Mouse (Mus musculus) E14TG2a.4 (cell line): ENCODE measurements around the gene Ppara.

Experiments
- H3K27me3 ChIP-seq: 2 replicates; pipeline ENCODE4 v1.6.1; 2014; ENCODE audit warnings: low read length, control low read depth; ENCODE audit not compliant: insufficient read depth
- H3K36me3 ChIP-seq: 2 replicates; pipeline ENCODE4 v1.6.1; 2014; ENCODE audit warnings: low read length, control low read depth; ENCODE audit not compliant: insufficient read depth
- H3K4me1 ChIP-seq: replicated peaks from 2 replicates; pipeline ENCODE4 v1.6.1; 2014; ENCODE audit warnings: low read depth, low read length, control low read depth
- H3K4me3 ChIP-seq: replicated peaks from 2 replicates; pipeline ENCODE4 v1.5.1; 2014; ENCODE audit warnings: mild to moderate bottlenecking, low read length
- H3K9me3 ChIP-seq: 2 replicates; pipeline ENCODE4 v1.6.1; 2014; ENCODE audit warnings: low read length, control low read depth
- CTCF ChIP-seq: conservative IDR thresholded peaks from 2 replicates; pipeline ENCODE4 v1.5.1; 2014; ENCODE audit warnings: low read length
- NANOG ChIP-seq: IDR thresholded peaks from 2 replicates; pipeline ENCODE4 v1.6.1; 2014; ENCODE audit warnings: borderline replicate concordance, low read length, mixed read lengths
- POU5F1 ChIP-seq: IDR thresholded peaks from 2 replicates; pipeline ENCODE4 v1.6.1; 2014; ENCODE audit warnings: low read length, borderline replicate concordance

The Ppara gene

DNA sequence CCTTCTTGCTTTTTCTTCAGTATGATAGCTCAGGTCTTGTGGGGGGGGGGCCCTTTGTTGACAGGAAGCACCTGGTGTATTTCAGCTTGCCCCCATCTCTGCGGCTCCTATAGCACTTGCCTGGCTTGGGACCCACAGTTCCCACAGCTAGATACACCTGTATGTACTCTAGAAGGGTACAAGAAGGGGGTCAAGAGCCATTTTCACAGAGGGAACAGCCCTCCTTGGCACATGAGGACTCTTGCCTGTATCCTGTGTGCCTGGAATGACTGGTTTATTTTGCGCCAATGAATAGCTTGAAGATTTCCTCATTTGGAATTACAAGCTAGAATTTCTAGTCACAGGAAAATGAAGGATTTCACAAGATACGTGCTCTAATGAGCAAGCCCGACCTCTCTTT lies 56.7 kb downstream of the Ppara start:
- Histone ChIP-seq H3K9me3 (no peaks in the 10 kb centered on the region), H3K27me3 (no peaks in the 10 kb centered on the region; the same call in 1 of the 2 replicates), H3K4me3 (no peak overlapping the region), H3K36me3 (no peaks in the 10 kb centered on the region), H3K4me1 (peaks cover 5% of the 10 kb centered on the region)
- no peak for TF ChIP-seq POU5F1
- no peak for TF ChIP-seq CTCF
- no peak for TF ChIP-seq NANOG

DNA sequence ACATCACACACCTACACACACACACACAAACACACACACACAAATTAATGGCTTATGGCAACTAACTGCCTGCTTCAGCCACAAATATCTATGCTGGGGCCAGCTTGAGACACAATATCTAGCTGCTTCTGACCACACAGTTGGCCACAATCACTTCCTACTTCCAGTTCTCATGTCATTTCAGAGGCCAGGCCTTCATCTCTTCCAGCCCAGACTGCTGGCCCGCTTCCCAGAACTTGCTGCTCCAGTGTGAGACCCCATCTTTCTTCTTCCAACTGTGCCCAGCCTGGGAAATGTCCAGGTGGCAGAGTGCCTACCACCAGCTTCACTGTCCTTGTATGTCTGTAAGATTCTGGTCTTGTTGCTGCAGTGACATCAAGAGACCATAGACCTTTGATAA lies 58.0 kb downstream of the Ppara start:
- H3K27me3 ChIP-seq, result no peaks in the 10 kb centered on the region; the same call in 1 of the 2 replicates
- H3K4me3 ChIP-seq, result no peak overlapping the region
- H3K9me3 ChIP-seq, result no peaks in the 10 kb centered on the region
- TF ChIP-seq NANOG (no peak), CTCF (no peak), POU5F1 (no peak)
- H3K4me1 ChIP-seq, result peaks cover 5% of the 10 kb centered on the region
- no peaks in the 10 kb centered on the region for H3K36me3 ChIP-seq

DNA sequence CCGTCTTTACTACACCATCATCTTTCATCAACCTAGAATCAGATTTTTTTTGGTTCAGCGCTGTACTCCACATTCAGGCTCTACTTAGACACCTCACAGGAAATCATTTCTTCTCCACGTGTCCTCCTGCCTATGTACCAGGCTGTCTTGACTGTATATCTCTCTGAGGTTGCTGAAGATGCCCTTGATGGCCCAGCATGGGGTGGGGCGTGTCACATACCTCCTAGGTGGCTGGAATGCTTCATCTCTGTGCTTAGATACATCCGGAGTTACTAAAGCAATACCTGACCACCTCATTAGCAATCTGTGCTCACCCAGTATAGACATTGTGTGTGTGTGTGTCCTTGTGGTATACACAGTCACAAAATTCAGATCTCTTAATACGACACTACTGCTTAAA lies 60.7 kb downstream of the Ppara start:
- H3K4me3 ChIP-seq, result no peak overlapping the region

DNA sequence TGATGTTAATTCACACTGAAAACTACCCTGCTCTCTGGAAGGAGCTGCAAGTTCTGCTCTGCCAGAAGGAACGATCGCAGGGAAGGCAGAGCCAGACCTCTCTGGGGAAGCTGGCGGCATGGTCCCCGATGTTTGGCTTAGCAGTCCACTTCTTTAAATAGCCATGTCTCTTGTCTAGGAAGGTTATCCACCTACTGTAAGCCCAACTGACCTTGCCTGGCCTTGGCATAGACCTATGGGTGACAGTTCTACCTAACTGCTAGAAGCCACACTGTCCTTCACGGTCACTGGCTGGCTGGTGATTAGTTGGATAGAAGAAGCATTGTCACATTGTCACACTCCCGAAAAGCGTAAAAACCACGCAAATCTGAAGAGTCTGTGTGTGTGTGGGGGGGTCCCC lies 63.9 kb downstream of the Ppara start:
- Histone ChIP-seq H3K9me3 (no peaks in the 10 kb centered on the region), H3K4me1 (peaks cover 15% of the 10 kb centered on the region), H3K4me3 (no peak overlapping the region), H3K27me3 (no peaks in the 10 kb centered on the region), H3K36me3 (no peaks in the 10 kb centered on the region)
- TF ChIP-seq CTCF (no peak), NANOG (no peak), POU5F1 (no peak)

More for the DNA sequence above, 60.7 kb downstream of the Ppara start:
- H3K4me1 ChIP-seq, result peaks cover 5% of the 10 kb centered on the region
- H3K36me3 ChIP-seq, result no peaks in the 10 kb centered on the region
- no peaks in the 10 kb centered on the region for H3K27me3 ChIP-seq
- TF ChIP-seq CTCF, result no peak
- H3K9me3 ChIP-seq, result no peaks in the 10 kb centered on the region

DNA sequence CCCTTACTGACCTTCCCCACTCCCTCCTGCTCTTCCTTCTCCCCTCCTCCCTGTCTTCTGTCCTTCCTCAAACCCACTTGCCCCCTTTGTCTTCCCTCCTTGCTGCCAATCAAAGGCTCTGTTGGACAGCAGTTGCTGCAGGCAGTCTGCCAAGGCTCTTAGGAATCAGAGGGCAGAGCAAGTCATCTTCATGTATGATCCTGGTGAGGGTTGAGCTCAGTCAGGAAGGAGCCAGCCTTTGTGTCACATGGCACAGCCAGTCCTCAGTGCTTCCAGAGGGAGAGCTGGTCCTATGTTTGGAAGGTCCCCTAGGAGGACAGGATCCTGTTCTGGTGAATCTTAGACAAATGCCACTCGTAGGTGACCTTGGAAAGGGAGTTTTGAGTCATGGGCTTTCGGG lies 68.1 kb downstream of the Ppara start:
- no peak for TF ChIP-seq POU5F1
- TF ChIP-seq CTCF, result no peak
- TF ChIP-seq NANOG, result no peak
- H3K4me3 ChIP-seq, result no peak overlapping the region
- H3K9me3 ChIP-seq, result no peaks in the 10 kb centered on the region
- peaks cover 10% of the 10 kb centered on the region for H3K36me3 ChIP-seq
- H3K27me3 ChIP-seq, result no peaks in the 10 kb centered on the region
- H3K4me1 ChIP-seq, result peaks cover 9% of the 10 kb centered on the region; the same call in 1 of the 2 replicates

DNA sequence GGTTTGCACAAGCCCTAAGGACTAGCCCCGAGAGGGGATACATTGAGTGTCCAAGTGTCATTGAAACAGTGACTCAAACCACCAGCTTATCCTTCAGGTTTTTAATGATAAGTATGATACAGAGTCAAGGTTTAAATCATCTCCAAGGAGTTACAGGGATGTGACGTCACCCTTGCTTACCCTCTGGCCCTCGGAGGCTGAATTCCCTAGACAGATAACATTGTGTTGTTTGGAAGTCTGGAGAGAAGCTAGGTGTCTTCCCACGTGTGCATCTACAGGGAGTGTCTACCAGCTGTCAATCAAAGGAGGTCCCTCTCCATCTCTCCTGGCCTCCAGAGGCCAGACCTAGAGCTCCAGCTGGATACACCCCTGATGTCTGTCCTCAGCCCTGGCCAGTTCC lies 72.1 kb downstream of the Ppara start:
- H3K4me1 ChIP-seq, result peaks cover 12% of the 10 kb centered on the region
- peaks cover 23% of the 10 kb centered on the region for H3K36me3 ChIP-seq
- H3K27me3 ChIP-seq, result no peaks in the 10 kb centered on the region
- H3K4me3 ChIP-seq, result no peak overlapping the region
- TF ChIP-seq NANOG (no peak), POU5F1 (no peak), CTCF (no peak)
- H3K9me3 ChIP-seq, result no peaks in the 10 kb centered on the region

DNA sequence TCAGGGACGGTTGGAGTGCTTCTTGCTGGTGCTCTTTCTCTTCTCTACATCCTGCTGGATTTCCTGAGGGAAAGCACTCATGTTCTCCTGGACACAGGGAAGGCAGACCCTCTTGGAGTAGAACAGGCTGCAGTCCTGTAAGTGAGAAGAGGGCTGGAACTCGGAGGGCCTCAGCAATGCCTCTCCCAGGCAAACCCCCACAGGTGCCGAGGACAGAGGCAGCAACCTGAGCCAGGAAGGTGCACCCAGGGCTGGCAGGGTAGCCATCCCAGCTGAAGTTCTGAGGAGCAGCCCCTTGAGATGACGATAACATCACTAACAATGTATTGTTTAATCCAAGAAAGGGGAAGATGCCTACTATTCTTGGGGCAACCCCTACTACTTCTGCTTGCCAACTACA lies 72.6 kb downstream of the Ppara start:
- peaks cover 17% of the 10 kb centered on the region for H3K4me1 ChIP-seq
- TF ChIP-seq POU5F1, result no peak
- no peak for TF ChIP-seq NANOG
- TF ChIP-seq CTCF, result no peak
- H3K36me3 ChIP-seq, result peaks cover 23% of the 10 kb centered on the region
- no peaks in the 10 kb centered on the region for H3K27me3 ChIP-seq
- no peaks in the 10 kb centered on the region for H3K9me3 ChIP-seq
- H3K4me3 ChIP-seq, result no peak overlapping the region

DNA sequence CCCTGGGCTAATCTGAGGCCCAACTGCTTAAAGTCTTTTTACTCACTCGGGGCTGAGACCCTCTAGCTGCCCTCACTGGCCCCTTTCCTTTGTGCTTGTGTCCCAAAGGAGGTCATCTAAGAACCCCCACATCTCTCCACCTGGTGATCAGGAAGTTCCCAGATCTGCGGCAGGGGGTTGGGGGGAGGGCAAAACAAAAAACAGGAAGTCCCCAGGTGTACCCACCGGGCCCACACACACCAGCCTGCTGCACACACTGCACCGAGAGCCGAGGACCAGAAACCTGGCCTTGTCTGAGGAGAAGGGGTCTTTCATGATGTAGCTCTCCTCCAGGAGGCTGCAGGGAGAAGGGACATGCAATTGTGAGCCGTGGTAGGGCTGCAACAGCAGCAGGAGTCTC lies 73.2 kb downstream of the Ppara start:
- H3K36me3 ChIP-seq, result peaks cover 23% of the 10 kb centered on the region

DNA sequence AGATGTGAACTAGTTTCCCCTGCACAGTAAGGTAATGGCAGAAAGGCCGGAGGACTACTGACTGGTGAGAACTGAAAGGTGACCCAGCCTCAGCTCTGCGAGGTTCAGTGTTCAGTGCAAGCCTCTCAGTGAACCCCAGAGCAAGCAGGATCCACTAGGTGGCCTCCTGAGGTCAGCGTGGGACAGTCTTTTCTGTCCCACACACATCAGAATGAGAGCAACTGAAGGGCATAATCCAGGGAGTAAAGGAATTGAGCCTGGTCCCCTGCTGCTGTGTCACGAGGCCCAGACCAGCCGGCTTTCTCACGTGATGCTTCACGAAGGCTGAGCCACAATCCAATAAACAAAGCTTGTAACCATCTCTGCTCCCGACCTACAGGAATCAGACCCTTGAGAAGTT lies 73.7 kb downstream of the Ppara start:
- Histone ChIP-seq H3K4me3 (no peak overlapping the region), H3K27me3 (no peaks in the 10 kb centered on the region), H3K9me3 (no peaks in the 10 kb centered on the region), H3K4me1 (peaks cover 26% of the 10 kb centered on the region), H3K36me3 (peaks cover 23% of the 10 kb centered on the region)
- TF ChIP-seq CTCF (no peak), NANOG (no peak), POU5F1 (no peak)

More for the DNA sequence above, 73.2 kb downstream of the Ppara start:
- Histone ChIP-seq H3K4me3 (no peak overlapping the region), H3K4me1 (peaks cover 22% of the 10 kb centered on the region), H3K27me3 (no peaks in the 10 kb centered on the region), H3K9me3 (no peaks in the 10 kb centered on the region)
- TF ChIP-seq NANOG, result no peak
- TF ChIP-seq CTCF, result no peak
- no peak for TF ChIP-seq POU5F1

DNA sequence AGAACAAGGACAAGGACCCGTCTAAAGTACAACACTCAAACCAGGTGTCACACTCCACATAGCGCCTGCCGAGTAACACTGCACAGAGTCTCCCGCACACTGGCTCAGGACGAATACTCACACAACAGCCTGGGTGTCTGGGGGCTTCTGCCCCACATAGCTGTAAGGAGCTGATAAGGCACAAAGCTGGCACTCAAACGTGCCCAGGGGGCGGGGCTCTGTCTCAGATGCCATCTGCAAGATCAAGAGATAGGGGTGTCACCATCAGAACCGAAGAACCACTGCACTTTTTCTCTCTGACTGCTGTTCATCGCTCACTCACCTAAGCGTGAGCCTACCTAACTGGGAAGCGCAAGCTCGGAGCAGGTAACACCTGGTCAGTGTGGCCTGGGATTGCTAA lies 74.3 kb downstream of the Ppara start:
- peaks cover 23% of the 10 kb centered on the region for H3K36me3 ChIP-seq
- TF ChIP-seq NANOG, result no peak
- TF ChIP-seq CTCF, result no peak
- no peak for TF ChIP-seq POU5F1
- no peak overlapping the region for H3K4me3 ChIP-seq
- no peaks in the 10 kb centered on the region for H3K9me3 ChIP-seq
- H3K27me3 ChIP-seq, result no peaks in the 10 kb centered on the region
- peaks cover 30% of the 10 kb centered on the region for H3K4me1 ChIP-seq
